Mouse (Mus musculus) forebrain, embryonic 14.5 days (tissue): ENCODE results near the gene Scamp2. TPM values are rescaled to one million over a fixed set of nuclear protein-coding genes. Genes with fewer than 3 reads are reported as not detected.

ENCODE experiments used
- ATAC-seq: fragments of 200-750 bp; cut with Nextera tagmentation; 2 replicates; pipeline ENCODE4 v1.8.0; 2017; ENCODE audit warnings: mild to moderate bottlenecking, moderate library complexity
- DNase-seq: peaks from one replicate; pipeline ENCODE4 v3.0.0-alpha.2; 2015; ENCODE audit warnings: low spot score
- H3K27ac ChIP-seq: fragments of 300-500 bp; sonication (generic); 2 replicates; pipeline ENCODE4 v1.5.1; 2014; ENCODE audit warnings: low read depth, mild to moderate bottlenecking, control low read depth, low read length, moderate library complexity
- H3K27me3 ChIP-seq: fragments of 300-500 bp; sonication (generic); replicated peaks from 2 replicates; pipeline ENCODE4 v1.6.1; 2014; ENCODE audit warnings: low read length, control low read depth, mixed read lengths; ENCODE audit not compliant: control insufficient read depth, insufficient read depth
- H3K36me3 ChIP-seq: fragments of 300-500 bp; sonication (generic); 2 replicates; pipeline ENCODE4 v1.6.1; 2014; ENCODE audit warnings: low read length, control low read depth; ENCODE audit not compliant: control insufficient read depth, insufficient read depth
- H3K4me1 ChIP-seq: fragments of 300-500 bp; sonication (generic); 2 replicates; pipeline ENCODE4 v1.6.1; 2014; ENCODE audit warnings: antibody characterized with exemption, low read length, control low read depth; ENCODE audit not compliant: control insufficient read depth, insufficient read depth
- H3K4me2 ChIP-seq: fragments of 300-500 bp; sonication (generic); 2 replicates; pipeline ENCODE4 v1.6.1; 2014; ENCODE audit warnings: mild to moderate bottlenecking, control low read depth, low read length
- H3K4me3 ChIP-seq: fragments of 300-500 bp; sonication (generic); 2 replicates; pipeline ENCODE4 v1.5.1; 2014; ENCODE audit warnings: low read depth, low read length, control low read depth
- H3K9ac ChIP-seq: fragments of 300-500 bp; sonication (generic); 2 replicates; pipeline ENCODE4 v1.6.1; 2014; ENCODE audit warnings: mild to moderate bottlenecking, low read length, control low read depth, moderate library complexity
- H3K9me3 ChIP-seq: fragments of 300-500 bp; sonication (generic); replicated peaks from 2 replicates; pipeline ENCODE4 v1.6.1; 2016; ENCODE audit warnings: low read length, control low read depth, mixed read lengths; ENCODE audit not compliant: control insufficient read depth
- WGBS: fragments of 180-500 bp; shearing (Covaris S2); extraction: QIAGEN DNeasy Blood & Tissue Kit; methylation state at CpG from one replicate; pipeline ENCODE4 v1.1.7; 2014; 5-methylcytosine and 5-hydroxymethylcytosine counted together
- polyA plus RNA-seq: library from polyadenylated mRNA; unstranded; fragments of >200 nt; fragmentation: Nextera tagmentation; extraction: Ambion mirVana; gene quantifications from 2 replicates; pipeline ENCODE4 v1.2.1, GENCODE M21; 2014

Gene Scamp2
- polyA plus RNA-seq, 1 experiment from 2014 or later = 55.5 TPM

DNA sequence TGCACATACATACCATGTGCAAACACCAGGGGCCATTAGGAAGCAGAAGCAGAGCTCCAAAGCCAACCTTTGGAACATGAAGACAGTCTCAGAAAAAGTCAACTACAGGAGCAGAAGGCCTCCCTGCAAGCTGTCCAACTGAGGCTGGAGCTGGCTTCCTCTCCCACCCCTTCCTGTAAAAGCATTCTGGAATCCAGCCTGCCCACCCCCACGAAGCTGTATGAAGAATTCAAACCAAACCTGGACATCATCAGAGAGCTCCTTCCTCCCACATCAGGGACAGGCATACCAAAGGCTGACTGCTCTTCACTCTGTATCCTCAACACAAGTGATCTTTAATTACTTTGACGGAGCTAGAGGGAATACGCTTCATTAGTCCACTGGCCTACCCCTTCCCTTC, 16.8 kb upstream of the Scamp2 start:
- Histone ChIP-seq H3K36me3 (peaks cover 98% of the 10 kb centered on the region), H3K27me3 (no peaks in the 10 kb centered on the region), H3K27ac (no peak overlapping the region), H3K4me3 (no peak overlapping the region), H3K9ac (no peak overlapping the region), H3K4me1 (no peaks in the 10 kb centered on the region), H3K4me2 (no peak overlapping the region), H3K9me3 (no peaks in the 10 kb centered on the region)
- DNase-seq (no peak), ATAC-seq (no peak)
- WGBS = 82% methylated on average over 3 of the region's 3 CpGs

DNA sequence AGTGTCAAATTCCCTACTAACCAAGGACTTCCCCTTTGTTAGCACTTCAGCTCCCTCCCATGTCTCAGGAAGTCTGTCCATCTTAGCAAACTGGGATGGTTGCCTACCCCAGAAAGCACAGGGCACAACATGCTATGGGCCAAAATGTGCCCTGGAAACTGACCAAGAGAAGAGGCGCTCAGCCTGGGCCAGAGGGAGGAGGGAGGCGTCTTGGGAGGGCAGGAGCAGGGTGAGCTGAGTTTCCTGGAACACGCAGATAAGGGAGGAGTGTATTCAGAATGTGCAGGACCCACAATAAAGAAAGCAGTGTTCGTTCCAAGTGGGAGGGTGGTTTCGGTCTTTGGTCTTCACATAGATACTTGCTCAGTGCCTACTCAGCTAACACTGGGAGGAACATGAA, 13.5 kb upstream of the Scamp2 start:
- Histone ChIP-seq H3K27ac (no peak overlapping the region), H3K9ac (no peak overlapping the region), H3K4me2 (no peak overlapping the region), H3K27me3 (no peaks in the 10 kb centered on the region), H3K4me3 (no peak overlapping the region), H3K36me3 (peaks cover 82% of the 10 kb centered on the region), H3K9me3 (no peaks in the 10 kb centered on the region), H3K4me1 (peaks cover 5% of the 10 kb centered on the region)
- WGBS = 86% methylated on average over 5 of the region's 5 CpGs
- no peak for ATAC-seq
- no peak for DNase-seq

GRCm38 (mm10) chr9:57547869-57548268, 12.9 kb upstream of the Scamp2 start:
- DNase-seq (no peak), ATAC-seq (no peak)
- Histone ChIP-seq H3K9ac (no peak overlapping the region), H3K36me3 (peaks cover 76% of the 10 kb centered on the region), H3K27ac (no peak overlapping the region), H3K4me2 (no peak overlapping the region), H3K4me3 (no peak overlapping the region), H3K27me3 (no peaks in the 10 kb centered on the region), H3K9me3 (no peaks in the 10 kb centered on the region), H3K4me1 (peaks cover 5% of the 10 kb centered on the region)
- 92% methylated on average over 11 of the region's 11 CpGs for WGBS

- WGBS = 77% methylated on average over 4 of the region's 4 CpGs
- H3K9ac ChIP-seq = no peak overlapping the region
- H3K27ac ChIP-seq = no peak overlapping the region
- H3K27me3 ChIP-seq = no peaks in the 10 kb centered on the region
- DNase-seq (peak; percentile 61), ATAC-seq (no peak)
- no peak overlapping the region for H3K4me3 ChIP-seq
- H3K9me3 ChIP-seq = no peaks in the 10 kb centered on the region
- no peak overlapping the region for H3K4me2 ChIP-seq
- H3K36me3 ChIP-seq = peaks cover 63% of the 10 kb centered on the region
- peaks cover 5% of the 10 kb centered on the region for H3K4me1 ChIP-seq
Measured at GRCm38 (mm10) chr9:57549186-57549585, 11.6 kb upstream of the Scamp2 start.

- H3K36me3 ChIP-seq = peaks cover 52% of the 10 kb centered on the region
- 90% methylated on average over 11 of the region's 11 CpGs for WGBS
- no peaks in the 10 kb centered on the region for H3K9me3 ChIP-seq
- H3K4me1 ChIP-seq = peaks cover 5% of the 10 kb centered on the region
- H3K4me2 ChIP-seq = no peak overlapping the region
- H3K27ac ChIP-seq = no peak overlapping the region
- no peaks in the 10 kb centered on the region for H3K27me3 ChIP-seq
- H3K4me3 ChIP-seq = no peak overlapping the region
- ATAC-seq = no peak
- no peak overlapping the region for H3K9ac ChIP-seq
- DNase-seq = no peak
Measured at GRCm38 (mm10) chr9:57550126-57550862, 10.4 kb upstream of the Scamp2 start.

DNA sequence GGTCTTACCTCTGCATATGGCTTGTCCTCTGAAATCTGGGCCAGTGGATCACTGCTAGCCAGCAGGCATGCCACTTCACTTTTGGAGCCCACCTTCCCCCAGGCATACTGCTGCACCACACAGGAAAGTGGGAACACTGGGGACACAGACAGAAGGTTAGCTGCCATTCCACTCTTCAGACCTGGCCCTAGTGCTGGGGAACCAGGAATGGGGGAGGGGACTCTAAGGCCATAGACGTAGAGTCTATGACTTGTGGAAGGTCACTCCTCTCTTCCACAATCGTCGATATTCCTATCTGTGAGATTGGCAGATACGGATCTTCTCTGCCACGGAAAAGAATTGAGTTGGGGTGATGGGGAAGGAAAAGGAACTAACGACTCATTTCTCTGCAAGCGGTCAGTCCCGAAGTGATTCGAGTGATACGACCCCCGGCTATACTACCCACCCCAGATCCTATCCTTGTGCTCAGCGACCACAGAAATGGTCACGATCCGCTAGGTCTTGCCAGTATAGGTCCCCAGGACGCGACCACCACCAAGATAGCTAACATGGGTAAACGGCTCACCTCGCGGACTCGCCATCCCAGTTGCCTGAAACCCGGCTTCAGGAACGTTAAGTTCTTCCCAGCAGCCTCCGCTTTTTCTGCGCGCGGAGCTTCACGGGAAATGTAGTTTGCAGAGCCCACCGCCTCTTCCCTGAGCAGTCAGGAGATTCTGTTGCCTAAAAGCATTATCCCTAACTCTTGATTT, 8.4 kb upstream of the Scamp2 start, which contains the start of gene Mpi:
Gene Mpi (minus strand): TSS at position 625 of the 749 bp plus-strand sequence.
- ATAC-seq (peak; percentile 78), DNase-seq (peak; percentile 87)
- WGBS = under 1% methylated on average over 28 of the region's 28 CpGs
- Histone ChIP-seq H3K9ac (peak within 1 kb of the TSS; percentile 75), H3K27me3 (no peaks in the 10 kb centered on the region), H3K4me1 (peaks cover 5% of the 10 kb centered on the region), H3K4me3 (peak within 1 kb of the TSS; percentile 54), H3K36me3 (peaks cover 32% of the 10 kb centered on the region), H3K9me3 (no peaks in the 10 kb centered on the region), H3K4me2 (peak within 1 kb of the TSS; percentile 56), H3K27ac (no peak within 1 kb of the TSS)

DNA sequence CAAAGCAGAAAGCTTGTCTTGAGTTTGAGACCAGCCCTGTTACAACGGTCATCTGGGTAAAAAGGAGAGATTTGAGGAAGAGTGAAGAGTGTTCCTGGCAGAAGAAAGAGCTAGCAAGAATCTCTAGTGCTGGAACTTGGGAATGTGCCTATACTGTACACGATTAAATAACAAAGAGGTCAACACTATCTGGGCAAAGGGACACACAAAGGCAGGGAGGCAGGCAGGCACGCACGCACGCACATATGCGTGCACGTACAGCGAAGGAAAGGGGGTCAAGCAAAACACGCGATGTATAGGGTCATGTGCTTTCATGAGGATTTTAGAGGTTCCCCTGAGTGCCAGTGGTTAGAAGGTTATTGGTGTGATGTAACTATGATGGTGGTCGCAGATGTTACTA, 7.6 kb upstream of the Scamp2 start:
- ATAC-seq = 0 out of 2 replicates have a peak, but pooled peaks have one; percentile 12
- no peaks in the 10 kb centered on the region for H3K27me3 ChIP-seq

GRCm38 (mm10) chr9:57554753-57555152, 6.0 kb upstream of the Scamp2 start:
- no peaks in the 10 kb centered on the region for H3K9me3 ChIP-seq
- WGBS = 35% methylated on average over 3 of the region's 3 CpGs
- H3K9ac ChIP-seq = no peak overlapping the region
- no peak overlapping the region for H3K4me2 ChIP-seq
- H3K27ac ChIP-seq = no peak overlapping the region
- ATAC-seq (no peak), DNase-seq (no peak)
- peaks cover 8% of the 10 kb centered on the region for H3K36me3 ChIP-seq
- H3K4me3 ChIP-seq = no peak overlapping the region
- H3K4me1 ChIP-seq = peaks cover 5% of the 10 kb centered on the region
- H3K27me3 ChIP-seq = no peaks in the 10 kb centered on the region

More for the DNA sequence above, 7.6 kb upstream of the Scamp2 start:
- no peak overlapping the region for H3K9ac ChIP-seq
- DNase-seq = no peak
- peaks cover 24% of the 10 kb centered on the region for H3K36me3 ChIP-seq
- no peak overlapping the region for H3K4me3 ChIP-seq
- H3K4me1 ChIP-seq = peaks cover 5% of the 10 kb centered on the region
- H3K27ac ChIP-seq = no peak overlapping the region
- H3K9me3 ChIP-seq = no peaks in the 10 kb centered on the region
- H3K4me2 ChIP-seq = no peak overlapping the region
- WGBS = 73% methylated on average over 11 of the region's 11 CpGs

GRCm38 (mm10) chr9:57557215-57557614, 3.5 kb upstream of the Scamp2 start:
- no peak for DNase-seq
- Histone ChIP-seq H3K9me3 (no peaks in the 10 kb centered on the region), H3K9ac (no peak overlapping the region; the same call in 1 of the 2 replicates), H3K27me3 (no peaks in the 10 kb centered on the region), H3K36me3 (no peaks in the 10 kb centered on the region), H3K4me1 (peaks cover 10% of the 10 kb centered on the region), H3K27ac (no peak overlapping the region), H3K4me2 (no peak overlapping the region), H3K4me3 (no peak overlapping the region)
- ATAC-seq = no peak
- WGBS = 74% methylated on average over 3 of the region's 3 CpGs
